Mouse (Mus musculus) midbrain, embryonic 15.5 days (tissue): Measurements from ENCODE around the gene Tcl1b1. TPM values are rescaled to one million over a fixed set of nuclear protein-coding genes. Genes with fewer than 3 reads are reported as not detected.

Experiments used
- ATAC-seq: fragments of 200-750 bp; cut with Nextera tagmentation; replicated peaks from 2 replicates; pipeline ENCODE4 v1.8.0; 2017; ENCODE audit warnings: moderate TSS enrichment
- H3K27ac ChIP-seq: fragments of 300-500 bp; sonication (generic); 2 replicates; pipeline ENCODE4 v1.5.1; 2015; ENCODE audit warnings: mild to moderate bottlenecking, inconsistent platforms
- H3K27me3 ChIP-seq: fragments of 300-500 bp; sonication (generic); replicated peaks from 2 replicates; pipeline ENCODE4 v1.6.1; 2015; ENCODE audit warnings: inconsistent platforms
- H3K36me3 ChIP-seq: fragments of 300-500 bp; sonication (generic); replicated peaks from 2 replicates; pipeline ENCODE4 v1.6.1; 2015; ENCODE audit warnings: inconsistent platforms
- H3K4me1 ChIP-seq: fragments of 300-500 bp; sonication (generic); 2 replicates; pipeline ENCODE4 v1.6.1; 2015; ENCODE audit warnings: inconsistent platforms
- H3K4me2 ChIP-seq: fragments of 300-500 bp; sonication (generic); 2 replicates; pipeline ENCODE4 v1.6.1; 2015; ENCODE audit warnings: inconsistent platforms, mild to moderate bottlenecking, moderate library complexity
- H3K4me3 ChIP-seq: fragments of 300-500 bp; sonication (generic); 2 replicates; pipeline ENCODE4 v1.5.1; 2015; ENCODE audit warnings: mild to moderate bottlenecking, inconsistent platforms
- H3K9ac ChIP-seq: fragments of 300-500 bp; sonication (generic); 2 replicates; pipeline ENCODE4 v1.6.1; 2015; ENCODE audit warnings: mild to moderate bottlenecking, inconsistent platforms
- H3K9me3 ChIP-seq: fragments of 300-500 bp; sonication (generic); 2 replicates; pipeline ENCODE4 v1.6.1; 2016; ENCODE audit warnings: inconsistent platforms
- WGBS: fragments of 180-500 bp; shearing (Covaris S2); methylation state at CpG from one replicate; pipeline ENCODE4 v1.1.7; 2015; ENCODE audit warnings: mixed read lengths; 5-methylcytosine and 5-hydroxymethylcytosine counted together
- polyA plus RNA-seq: library from polyadenylated mRNA; unstranded; fragments of >200 nt; fragmentation: Nextera tagmentation; extraction: Ambion mirVana; gene quantifications from 2 replicates; pipeline ENCODE4 v1.2.1, GENCODE M21; 2015

Tcl1b1 gene
- polyA plus RNA-seq, 1 experiment from 2014 or later: not detected

- Histone ChIP-seq H3K4me1 (no peaks in the 10 kb centered on the region), H3K27ac (no peak overlapping the region), H3K4me2 (no peak overlapping the region), H3K27me3 (no peaks in the 10 kb centered on the region), H3K36me3 (no peaks in the 10 kb centered on the region), H3K9ac (no peak overlapping the region), H3K9me3 (no peaks in the 10 kb centered on the region), H3K4me3 (no peak overlapping the region)
- 94% methylated on average over 1 of the region's 1 CpGs for WGBS
- ATAC-seq: no peak
Observed at GRCm38 (mm10) chr12:105208441-105208840, 49.0 kb downstream of the Tcl1b1 start.

- Histone ChIP-seq H3K27ac (no peak overlapping the region), H3K9ac (no peak overlapping the region), H3K36me3 (no peaks in the 10 kb centered on the region), H3K9me3 (no peaks in the 10 kb centered on the region), H3K4me2 (no peak overlapping the region), H3K4me1 (no peaks in the 10 kb centered on the region), H3K4me3 (no peak overlapping the region), H3K27me3 (no peaks in the 10 kb centered on the region)
- no peak for ATAC-seq
- WGBS: 93% methylated on average over 7 of the region's 7 CpGs
Observed at GRCm38 (mm10) chr12:105209231-105209630, 49.7 kb downstream of the Tcl1b1 start.

Other genes with a start within 250 kb of the Tcl1b1 start
- gene Syne3, start 149.9 kb upstream of the Tcl1b1 start, polyA plus RNA-seq: 0.40 and 0.49 TPM in 2 replicates
- gene Glrx5, start 127.0 kb upstream of the Tcl1b1 start, polyA plus RNA-seq: 143 and 144 TPM in 2 replicates
- gene Tcl1b2, start 13.7 kb upstream of the Tcl1b1 start, polyA plus RNA-seq: not detected in 2 replicates
- not detected in 2 replicates for gene Tcl1b5, start 16.7 kb downstream of the Tcl1b1 start, polyA plus RNA-seq
- not detected in 2 replicates for gene Tcl1b3, start 31.4 kb downstream of the Tcl1b1 start, polyA plus RNA-seq
- not detected in 2 replicates for gene Tcl1b4, start 42.3 kb downstream of the Tcl1b1 start, polyA plus RNA-seq
- gene Tcl1, start 63.1 kb downstream of the Tcl1b1 start, polyA plus RNA-seq: not detected in 2 replicates
- gene Tunar, start 174.2 kb downstream of the Tcl1b1 start, polyA plus RNA-seq: 17.8 and 18.6 TPM in 2 replicates